Mouse (Mus musculus): ENCODE measurements around the gene Pam16.

The Pam16 gene

GRCm38 (mm10) chr16:4624481-4625110, at the start of gene Pam16:
Pam16 (minus strand) TSS chr16:4624988.
- DNase-seq (ENCODE audit: low spot score in 2 of 2) = peak; percentile 95

DNA sequence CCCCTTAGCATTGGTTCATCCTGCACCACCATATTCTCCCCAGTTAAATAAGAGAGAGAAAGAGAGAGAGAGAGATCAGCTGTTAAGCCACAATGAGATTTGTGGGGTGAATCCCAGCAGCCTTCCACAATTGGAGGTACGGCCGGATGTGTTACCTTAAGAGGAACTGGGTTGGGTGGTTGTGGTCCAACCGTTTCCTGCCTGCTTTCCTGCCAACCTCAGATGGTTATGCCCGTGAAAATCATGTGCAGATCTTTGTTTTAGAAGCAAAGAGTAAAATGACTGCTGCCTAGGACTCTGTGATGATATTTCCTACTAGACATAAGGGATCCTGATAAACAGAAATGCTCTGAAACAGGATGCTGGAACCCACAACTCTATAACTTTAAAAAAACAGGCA, 49.3 kb upstream of the Pam16 start:
- DNase-seq (ENCODE audit: low spot score in 2 of 2) = no peak

- DNase-seq (ENCODE audit: low spot score in 2 of 2) = no peak
Measured at GRCm38 (mm10) chr16:4670317-4670716, 45.5 kb upstream of the Pam16 start.

DNA sequence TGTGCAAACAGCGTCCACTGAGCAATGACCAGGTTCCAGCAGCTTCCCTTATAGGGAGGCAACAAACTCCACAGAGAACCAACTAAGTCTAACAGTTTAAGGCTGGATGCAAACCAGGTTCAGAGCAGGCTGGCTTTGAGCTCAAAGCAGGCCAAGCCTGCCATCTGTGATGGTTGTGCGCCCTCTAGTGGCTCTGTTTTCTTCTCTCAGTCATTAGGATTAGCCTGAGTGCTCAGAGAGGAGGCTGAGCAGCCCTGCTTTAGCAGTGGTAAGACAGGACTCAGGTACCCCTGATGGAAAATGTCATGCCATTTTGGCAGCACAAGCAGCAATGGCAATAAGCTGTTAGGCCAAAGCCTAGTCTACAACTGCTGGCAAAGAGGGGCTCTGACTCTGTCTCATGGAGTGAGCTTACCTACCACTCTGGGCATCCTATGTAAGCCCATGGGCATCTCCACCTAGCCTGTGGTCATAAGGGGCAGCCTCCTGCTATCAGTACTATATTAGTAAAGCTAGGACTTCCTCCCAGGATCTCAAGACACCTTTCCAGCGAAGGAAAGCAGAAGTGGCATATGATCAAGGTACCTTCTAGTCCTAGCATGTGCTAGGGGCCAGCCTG, 42.5 kb upstream of the Pam16 start:
- peak; percentile 89 to 92 for DNase-seq (ENCODE audit: low spot score in 2 of 2)

GRCm38 (mm10) chr16:4665726-4666125, 40.9 kb upstream of the Pam16 start:
- no peak for DNase-seq (ENCODE audit: low spot score in 2 of 2)

DNA sequence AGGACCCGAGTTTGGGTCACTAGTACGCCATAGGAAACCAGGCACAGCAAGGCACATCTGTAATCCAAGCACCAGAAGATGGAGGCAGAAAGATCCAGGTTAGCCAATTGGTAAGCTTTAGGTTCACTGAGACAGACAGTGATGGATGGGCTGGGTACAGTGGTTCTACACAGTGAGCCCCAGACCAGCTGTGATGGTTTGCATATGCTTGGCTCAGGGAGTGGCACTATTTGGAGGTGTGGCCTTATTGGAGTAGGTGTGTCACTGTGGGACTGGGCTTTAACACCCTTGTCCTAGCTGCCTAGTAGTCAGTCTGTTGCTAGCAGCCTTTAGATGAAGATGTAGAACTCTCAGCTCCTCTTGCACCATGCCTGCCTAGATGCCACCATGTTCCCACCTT, 39.0 kb upstream of the Pam16 start:
- no peak for DNase-seq (ENCODE audit: low spot score in 2 of 2)

DNA sequence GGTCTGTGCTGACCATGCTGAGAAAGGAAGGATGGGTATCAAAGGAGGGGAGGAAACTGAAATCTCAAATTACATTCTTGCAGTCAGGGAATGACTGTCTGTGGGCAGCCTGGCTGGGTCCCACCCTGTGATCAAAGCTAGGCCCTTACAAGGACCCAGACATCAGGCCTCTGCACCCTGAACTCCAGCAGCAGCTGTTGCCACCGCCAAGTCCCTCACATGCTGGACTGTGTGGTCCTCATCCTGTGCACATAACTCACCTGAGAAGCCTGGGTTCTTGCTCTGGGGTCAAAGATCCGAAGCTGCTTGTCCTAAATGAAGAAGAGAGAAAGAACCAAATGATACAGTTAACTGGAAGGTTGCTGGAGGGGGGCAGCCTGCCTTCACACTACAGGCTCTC, 36.8 kb upstream of the Pam16 start:
- no peak for DNase-seq (ENCODE audit: low spot score in 2 of 2)

DNA sequence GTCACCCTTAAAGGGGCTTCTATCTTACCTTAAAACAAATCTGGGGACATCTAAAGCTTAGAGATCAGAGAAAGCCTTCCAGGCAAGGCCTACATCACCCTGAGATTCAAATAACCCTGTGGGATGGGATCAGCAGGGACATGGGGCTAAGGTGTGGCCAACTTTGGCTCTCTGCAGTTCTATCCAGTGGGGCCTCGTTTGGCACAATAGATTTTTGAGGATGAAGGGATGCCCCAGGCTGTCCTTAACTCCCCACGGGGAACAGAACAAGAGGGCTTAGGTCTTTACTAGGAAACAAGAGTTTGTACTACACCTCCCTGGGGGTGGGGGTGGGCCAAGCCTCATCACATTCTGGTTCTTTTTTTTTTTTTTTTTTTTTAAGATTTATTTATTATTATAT, 34.5 kb upstream of the Pam16 start:
- no peak for DNase-seq (ENCODE audit: low spot score in 2 of 2)

DNA sequence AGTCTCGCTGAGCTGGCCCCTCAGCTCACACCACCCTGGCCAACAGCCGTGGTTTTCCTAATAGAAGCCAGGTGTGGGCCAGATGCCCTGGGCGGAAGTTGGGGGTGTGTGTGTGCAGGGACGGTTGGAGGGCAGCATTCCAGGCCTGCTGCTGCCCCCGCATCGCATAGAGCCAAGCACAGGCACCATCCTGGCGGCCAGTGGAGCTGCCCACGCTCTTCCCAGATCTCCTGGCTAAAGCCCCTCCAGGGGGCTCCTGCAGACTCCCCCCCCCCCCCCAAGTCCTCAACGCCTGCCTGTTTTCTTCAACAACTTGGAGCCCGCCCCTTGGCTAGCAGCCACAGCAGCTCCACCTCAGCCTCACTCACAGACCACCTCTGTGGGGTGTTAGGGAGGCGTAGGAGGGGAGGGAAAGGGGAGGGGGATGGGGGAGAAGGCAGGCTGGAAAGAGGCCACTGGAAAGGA, 34.0 kb upstream of the Pam16 start:
- DNase-seq (ENCODE audit: low spot score in 2 of 2) = no peak

GRCm38 (mm10) chr16:4656571-4657081, 31.8 kb upstream of the Pam16 start:
- DNase-seq (ENCODE audit: low spot score in 2 of 2) = no peak

GRCm38 (mm10) chr16:4655764-4656570, 31.2 kb upstream of the Pam16 start:
- peak; percentile 24 to 31 for DNase-seq (ENCODE audit: low spot score in 2 of 2)

DNA sequence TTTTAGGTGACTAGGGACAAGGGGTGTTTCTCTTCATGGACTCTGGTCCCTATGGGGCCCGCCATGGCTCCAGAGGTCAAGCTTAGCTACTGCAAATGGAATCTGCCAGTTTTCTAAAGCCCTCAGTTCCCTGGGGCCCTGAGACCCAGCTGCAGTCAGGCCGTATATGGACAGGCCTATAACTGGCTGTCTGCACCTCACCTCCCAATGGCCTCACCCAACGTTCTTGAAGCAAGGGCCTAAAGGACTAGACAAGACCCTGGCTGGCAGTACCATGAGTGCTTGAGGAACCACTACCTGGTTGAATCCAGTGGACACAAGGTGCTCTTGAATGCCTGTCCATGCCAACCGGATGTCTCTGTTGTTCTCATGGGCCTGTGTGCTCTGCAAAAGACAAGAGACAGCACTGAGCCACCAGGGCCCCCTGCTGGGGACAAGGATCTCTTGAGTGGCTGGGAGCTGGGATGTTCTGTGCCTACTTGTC, 30.5 kb upstream of the Pam16 start:
- peak; percentile 27 to 36 for DNase-seq (ENCODE audit: low spot score in 2 of 2)

DNA sequence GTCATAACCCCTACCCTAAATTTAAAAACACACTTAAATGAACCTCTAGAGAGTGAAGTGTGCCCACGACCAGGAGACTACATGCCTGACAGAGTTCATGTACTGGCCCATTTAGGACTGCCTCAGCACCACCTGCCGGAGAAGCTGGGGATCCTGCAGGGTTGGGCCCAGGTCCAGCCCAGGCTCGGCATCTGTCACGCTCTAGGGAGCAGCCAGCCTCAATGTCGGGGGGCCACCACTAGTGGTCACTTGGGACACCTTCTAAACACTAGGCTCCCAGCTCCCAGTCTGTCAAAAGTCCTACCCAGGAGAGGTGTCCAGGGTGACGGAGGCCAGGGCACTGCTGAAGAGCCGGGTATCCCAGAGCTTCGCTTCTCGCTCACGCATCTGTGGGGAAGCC, 29.9 kb upstream of the Pam16 start:
- peak; percentile 24 to 33 for DNase-seq (ENCODE audit: low spot score in 2 of 2)

DNA sequence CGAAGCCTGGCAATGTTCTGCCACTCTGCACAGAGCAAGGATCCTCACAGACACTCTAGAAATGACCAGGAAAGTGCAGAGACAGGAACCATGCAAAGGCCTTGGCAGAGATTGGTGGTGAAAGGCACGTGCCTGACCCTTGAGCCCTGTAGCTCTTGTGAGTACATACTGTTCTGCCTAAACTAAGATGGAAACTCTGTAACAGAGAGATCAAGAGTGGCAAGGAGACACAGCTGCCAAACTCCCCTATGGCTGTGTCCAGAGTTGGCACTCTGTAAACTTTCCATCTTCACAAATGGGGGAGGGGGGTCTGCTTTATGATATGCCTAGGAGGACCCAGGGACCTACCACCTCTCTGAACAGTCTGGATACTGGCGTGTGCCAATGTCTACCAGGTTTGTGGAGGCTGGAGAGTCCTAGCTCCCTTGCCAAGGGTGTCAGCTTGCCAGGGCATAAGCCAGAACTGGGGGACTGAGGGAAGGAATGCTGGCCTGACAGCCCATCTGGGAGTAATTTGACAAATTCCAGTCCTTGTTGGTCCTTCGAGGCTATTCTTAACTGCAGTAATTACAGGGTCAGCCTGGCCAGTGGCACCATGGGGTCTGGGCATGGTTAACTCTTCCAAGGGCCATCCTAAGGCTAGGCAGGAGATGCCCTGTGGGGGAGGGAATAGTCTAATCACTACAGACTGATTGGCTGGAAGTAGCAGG, 28.1 kb upstream of the Pam16 start:
- peak in 1 of 2 experiments; percentile 38 for DNase-seq (ENCODE audit: low spot score in 2 of 2)

DNA sequence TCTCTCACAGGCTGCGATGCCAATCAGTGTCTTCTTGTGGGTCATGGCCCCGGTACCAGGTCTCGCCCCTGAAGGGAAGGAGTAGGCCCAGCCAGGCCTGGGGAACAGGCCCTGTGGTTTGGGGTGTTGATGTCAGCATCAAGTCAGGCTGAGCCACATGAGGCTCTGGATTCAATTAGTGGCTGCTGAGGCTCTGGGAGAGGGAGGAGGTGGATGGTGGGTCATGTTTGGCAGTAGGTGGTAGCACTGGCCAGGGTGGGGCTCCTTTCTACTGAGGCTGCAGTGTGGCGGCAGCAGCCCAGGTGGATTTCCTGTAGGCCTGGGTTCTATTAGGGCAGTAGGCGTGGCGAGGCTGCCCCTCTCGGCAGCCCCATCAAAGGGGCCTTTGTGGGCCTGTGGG, 26.8 kb upstream of the Pam16 start:
- no peak for DNase-seq (ENCODE audit: low spot score in 2 of 2)

GRCm38 (mm10) chr16:4651081-4651480, 26.3 kb upstream of the Pam16 start:
- no peak for DNase-seq (ENCODE audit: low spot score in 2 of 2)

- DNase-seq (ENCODE audit: low spot score in 2 of 2) = no peak
Measured at GRCm38 (mm10) chr16:4650161-4650560, 25.4 kb upstream of the Pam16 start.

- DNase-seq (ENCODE audit: low spot score in 2 of 2) = no peak
Measured at GRCm38 (mm10) chr16:4649692-4650091, 24.9 kb upstream of the Pam16 start.

GRCm38 (mm10) chr16:4649211-4649610, 24.4 kb upstream of the Pam16 start:
- DNase-seq (ENCODE audit: low spot score in 2 of 2) = no peak

- DNase-seq (ENCODE audit: low spot score in 2 of 2) = peak in 1 of 2 experiments; percentile 28
Measured at GRCm38 (mm10) chr16:4648416-4649023, 23.7 kb upstream of the Pam16 start.

- peak in 1 of 2 experiments; percentile 30 for DNase-seq (ENCODE audit: low spot score in 2 of 2)
Measured at GRCm38 (mm10) chr16:4647651-4648141, 22.9 kb upstream of the Pam16 start.

All from right cerebral cortex, postnatal 10 days (tissue).